Mouse (Mus musculus): Measurements from ENCODE around the gene Banf1. TPM values are rescaled to one million over a fixed set of nuclear protein-coding genes. Genes with fewer than 3 reads are reported as not detected.
"Not testable (repeated sequence)": the region's sequence is repeated elsewhere in the genome, so short reads cannot be mapped to it uniquely, and the experiment has no call there.

The Banf1 gene
- total RNA-seq (2022): 10 to 100 TPM; 74.1 to 85.8 (median 76.2) TPM

- DNase-seq (ENCODE audit: low spot score in 2 of 2): no peak
Observed at GRCm38 (mm10) chr19:5367053-5367359, at the start of gene Banf1. TSS of gene Banf1 (minus strand) at chr19:5367168.

- DNase-seq (ENCODE audit: low spot score in 2 of 2): no peak
Observed at GRCm38 (mm10) chr19:5414534-5414957, 47.6 kb upstream of the Banf1 start.

GRCm38 (mm10) chr19:5413840-5414239 lies 46.9 kb upstream of the Banf1 start:
- DNase-seq (ENCODE audit: low spot score in 2 of 2): no peak

GRCm38 (mm10) chr19:5411961-5412360 lies 45.0 kb upstream of the Banf1 start:
- no peak for DNase-seq (ENCODE audit: low spot score in 2 of 2)

- DNase-seq (ENCODE audit: low spot score in 2 of 2): no peak
Observed at GRCm38 (mm10) chr19:5410641-5411040, 43.7 kb upstream of the Banf1 start.

- no peak for DNase-seq (ENCODE audit: low spot score in 2 of 2)
Observed at GRCm38 (mm10) chr19:5409068-5409467, 42.1 kb upstream of the Banf1 start.

GRCm38 (mm10) chr19:5408057-5409001 lies 41.4 kb upstream of the Banf1 start:
- DNase-seq (ENCODE audit: low spot score in 2 of 2): no peak

- no peak for DNase-seq (ENCODE audit: low spot score in 2 of 2)
Observed at GRCm38 (mm10) chr19:5407133-5407532, 40.2 kb upstream of the Banf1 start.

- not testable (repeated sequence) for DNase-seq (ENCODE audit: low spot score in 2 of 2)
Observed at GRCm38 (mm10) chr19:5406531-5407126, 39.7 kb upstream of the Banf1 start.

GRCm38 (mm10) chr19:5405924-5406323 lies 39.0 kb upstream of the Banf1 start:
- no peak for DNase-seq (ENCODE audit: low spot score in 2 of 2)

- no peak for DNase-seq (ENCODE audit: low spot score in 2 of 2)
Observed at GRCm38 (mm10) chr19:5402293-5402692, 35.3 kb upstream of the Banf1 start, which contains the start of gene Tsga10ip. TSS of gene Tsga10ip (minus strand) at chr19:5402526.

GRCm38 (mm10) chr19:5401073-5401472 lies 34.1 kb upstream of the Banf1 start:
- DNase-seq (ENCODE audit: low spot score in 2 of 2): not testable (repeated sequence)

GRCm38 (mm10) chr19:5395371-5395770 lies 28.4 kb upstream of the Banf1 start:
- DNase-seq (ENCODE audit: low spot score in 2 of 2): no peak

- no peak for DNase-seq (ENCODE audit: low spot score in 2 of 2)
Observed at GRCm38 (mm10) chr19:5394168-5394567, 27.2 kb upstream of the Banf1 start.

GRCm38 (mm10) chr19:5392892-5393291 lies 25.9 kb upstream of the Banf1 start:
- no peak for DNase-seq (ENCODE audit: low spot score in 2 of 2)

GRCm38 (mm10) chr19:5390416-5390815 lies 23.4 kb upstream of the Banf1 start:
- no peak for DNase-seq (ENCODE audit: low spot score in 2 of 2)

GRCm38 (mm10) chr19:5389647-5390046 lies 22.7 kb upstream of the Banf1 start:
- DNase-seq (ENCODE audit: low spot score in 2 of 2): no peak

- peak; percentile 94 to 96 for DNase-seq (ENCODE audit: low spot score in 2 of 2)
Observed at GRCm38 (mm10) chr19:5388588-5389242, 21.7 kb upstream of the Banf1 start, which contains the start of gene Sart1. TSS of gene Sart1 (minus strand) at chr19:5388703.

GRCm38 (mm10) chr19:5388011-5388441 lies 21.1 kb upstream of the Banf1 start:
- no peak for DNase-seq (ENCODE audit: low spot score in 2 of 2)

- DNase-seq (ENCODE audit: low spot score in 2 of 2): no peak
Observed at GRCm38 (mm10) chr19:5384715-5385114, 17.7 kb upstream of the Banf1 start.

GRCm38 (mm10) chr19:5383326-5383725 lies 16.4 kb upstream of the Banf1 start:
- DNase-seq (ENCODE audit: low spot score in 2 of 2): no peak

GRCm38 (mm10) chr19:5377446-5377845 lies 10.5 kb upstream of the Banf1 start:
- peak; percentile 71 to 73 for DNase-seq (ENCODE audit: low spot score in 2 of 2)
